Mouse (Mus musculus) urinary bladder, postnatal 25 days (tissue): Measurements from ENCODE around the gene Creb3l4.
"Not testable (repeated sequence)": the region's sequence is repeated elsewhere in the genome, so short reads cannot be mapped to it uniquely, and the experiment has no call there.

Experiments used
- DNase-seq: peaks from one replicate; pipeline ENCODE4 v3.0.0; 2022; ENCODE audit warnings: low spot score

Creb3l4 gene

DNA sequence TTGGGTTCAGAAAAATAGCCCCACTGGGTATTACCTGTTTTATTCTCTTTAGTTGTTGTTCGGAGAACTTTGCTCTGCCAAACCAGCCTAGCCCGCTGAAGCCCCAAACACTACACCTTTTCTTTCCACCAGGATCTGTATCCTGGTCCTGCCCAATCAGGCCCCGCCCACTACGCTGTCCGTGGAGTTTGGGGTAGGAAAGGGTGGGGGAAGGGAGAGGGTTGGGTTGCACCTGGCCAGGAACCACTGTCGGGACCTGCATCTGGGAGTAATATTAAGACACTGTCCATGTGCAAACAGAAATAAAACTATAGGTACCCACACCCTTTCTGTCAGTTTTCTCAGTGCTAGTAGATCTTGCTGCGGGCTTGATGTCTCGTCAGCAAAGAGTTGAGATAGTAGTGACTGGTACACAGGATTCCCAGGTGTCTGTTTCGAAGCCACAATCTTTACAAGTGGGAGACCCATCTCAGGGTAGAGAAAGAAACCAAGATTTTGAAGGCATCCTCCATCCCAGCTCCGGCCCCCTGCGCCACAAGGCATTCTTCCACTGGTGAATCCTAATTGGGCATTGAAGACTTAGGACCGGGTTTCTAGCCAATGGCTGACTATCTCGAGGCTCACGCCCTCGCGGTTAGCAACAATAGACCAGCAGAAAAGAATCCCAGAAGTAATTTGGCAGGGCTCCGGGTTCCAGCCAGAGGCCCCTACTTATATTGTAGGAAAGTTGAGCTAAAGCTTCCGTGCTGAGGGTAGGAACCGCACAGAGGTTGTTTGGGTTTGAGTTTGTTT, at the start of gene Creb3l4:
Gene Creb3l4 (minus strand): TSS at position 529 of the 792 bp plus-strand sequence.
- DNase-seq, result no peak

DNA sequence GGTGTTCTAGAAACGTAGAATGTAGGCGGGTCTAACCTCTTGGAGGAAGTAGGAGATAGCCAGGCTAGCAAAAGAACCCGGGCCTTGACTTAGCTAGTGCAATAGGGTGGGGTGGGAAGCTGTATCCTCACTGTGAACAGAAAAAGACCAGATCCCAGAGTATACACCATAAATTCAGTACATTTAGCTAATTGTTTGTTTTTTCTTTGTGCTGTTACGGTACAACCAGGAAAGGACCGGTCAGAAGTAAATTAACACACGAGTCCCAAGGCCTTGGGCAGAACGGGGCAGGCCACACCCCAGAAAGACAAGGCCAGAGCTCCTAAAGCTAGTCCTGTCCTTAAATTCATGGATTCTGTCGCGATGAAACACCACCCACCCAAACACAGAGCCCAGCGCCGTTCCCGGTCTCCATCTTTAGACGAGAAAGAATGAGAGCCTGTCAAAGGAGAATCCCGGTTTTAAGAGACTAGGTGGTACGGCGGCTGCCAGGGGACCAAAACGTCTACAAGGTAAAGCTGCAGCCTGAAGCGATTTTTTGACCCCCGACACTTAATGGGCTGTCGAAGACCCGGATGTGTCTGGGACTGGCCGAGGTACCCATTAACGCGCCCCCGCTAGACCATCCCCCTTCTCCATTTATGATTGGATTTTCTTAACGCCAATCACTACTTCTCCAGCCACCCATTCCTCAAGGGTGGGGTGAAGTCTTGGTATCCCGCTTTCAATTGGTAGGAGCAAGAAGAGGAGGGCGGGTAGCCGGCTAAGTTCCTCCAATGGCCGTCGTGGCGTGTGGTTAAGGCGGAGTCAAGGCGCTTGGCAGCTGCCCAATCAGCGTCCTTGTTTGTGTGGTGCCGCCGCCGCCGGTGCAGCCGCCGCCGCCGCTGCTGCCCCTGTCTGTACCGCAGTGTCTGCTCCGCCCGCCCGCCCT, 49.3 kb upstream of the Creb3l4 start, which contains the start of gene Gatad2b:
Gene Gatad2b (plus strand): TSS at position 834 of the 931 bp plus-strand sequence.
- DNase-seq, result peak; percentile 93

GRCm38 (mm10) chr3:90291982-90292344, 48.7 kb upstream of the Creb3l4 start:
- no peak for DNase-seq

DNA sequence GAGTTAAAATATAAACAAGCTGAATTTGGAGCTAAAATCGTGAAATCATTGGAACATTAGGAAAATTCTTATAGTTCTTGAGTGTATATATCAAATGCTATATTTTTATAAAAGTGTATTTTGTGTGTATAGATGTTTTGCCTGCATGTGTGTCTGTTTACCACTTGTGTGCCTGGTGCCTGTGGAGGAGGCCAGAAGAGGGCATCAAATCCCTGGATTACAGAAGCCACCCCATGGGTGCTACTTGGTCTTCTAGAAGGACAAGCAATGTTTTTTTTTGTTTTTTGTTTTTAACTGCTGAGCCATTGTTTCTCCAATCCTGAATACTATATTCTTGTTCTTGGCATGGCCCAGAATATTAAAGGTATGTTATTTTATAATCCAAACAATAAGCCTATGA, 47.3 kb upstream of the Creb3l4 start:
- no peak for DNase-seq

DNA sequence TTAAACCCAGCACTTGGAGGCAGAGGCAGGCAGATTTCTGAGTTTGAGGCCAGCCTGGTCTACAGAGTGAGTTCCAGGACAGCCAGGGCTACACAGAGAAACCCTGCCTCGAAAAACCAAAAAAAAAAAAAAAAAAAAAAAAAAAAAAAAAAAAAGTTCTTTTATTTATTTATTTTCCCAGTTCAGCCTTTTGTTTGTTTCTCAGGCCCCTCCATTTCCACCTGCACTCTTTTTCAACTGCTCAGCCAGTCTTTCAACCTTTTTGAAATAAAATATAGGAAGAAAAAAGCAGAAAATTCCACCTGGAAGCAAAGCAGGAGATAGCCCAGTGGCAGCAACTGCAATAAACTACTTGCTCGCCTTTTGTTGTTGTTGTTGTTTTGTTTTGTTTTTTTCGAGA, 46.1 kb upstream of the Creb3l4 start:
- not testable (repeated sequence) for DNase-seq

GRCm38 (mm10) chr3:90284150-90284549, 40.8 kb upstream of the Creb3l4 start:
- no peak for DNase-seq

- DNase-seq, result no peak
Observed at GRCm38 (mm10) chr3:90280708-90281107, 37.4 kb upstream of the Creb3l4 start.

- DNase-seq, result no peak
Observed at GRCm38 (mm10) chr3:90279743-90280142, 36.4 kb upstream of the Creb3l4 start.

DNA sequence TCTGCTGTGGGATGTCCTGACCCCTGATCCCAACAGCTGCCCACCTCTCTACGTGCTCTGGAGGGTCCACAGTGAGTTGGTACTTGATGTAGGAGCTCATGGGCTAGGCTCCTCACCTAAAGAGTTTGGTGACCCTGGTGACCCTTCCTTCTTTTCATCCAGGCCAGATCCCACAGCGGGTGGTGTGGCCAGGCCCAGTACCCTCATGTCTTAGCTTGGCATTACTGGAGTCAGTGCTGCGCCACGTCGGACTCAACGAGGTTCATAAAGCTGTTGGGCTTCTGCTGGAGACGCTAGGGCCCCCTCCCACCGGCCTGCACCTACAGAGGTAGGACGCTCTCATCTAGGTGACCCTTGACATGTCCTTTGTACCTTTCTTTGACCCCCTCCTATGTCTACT, 35.9 kb upstream of the Creb3l4 start:
- DNase-seq, result no peak

DNA sequence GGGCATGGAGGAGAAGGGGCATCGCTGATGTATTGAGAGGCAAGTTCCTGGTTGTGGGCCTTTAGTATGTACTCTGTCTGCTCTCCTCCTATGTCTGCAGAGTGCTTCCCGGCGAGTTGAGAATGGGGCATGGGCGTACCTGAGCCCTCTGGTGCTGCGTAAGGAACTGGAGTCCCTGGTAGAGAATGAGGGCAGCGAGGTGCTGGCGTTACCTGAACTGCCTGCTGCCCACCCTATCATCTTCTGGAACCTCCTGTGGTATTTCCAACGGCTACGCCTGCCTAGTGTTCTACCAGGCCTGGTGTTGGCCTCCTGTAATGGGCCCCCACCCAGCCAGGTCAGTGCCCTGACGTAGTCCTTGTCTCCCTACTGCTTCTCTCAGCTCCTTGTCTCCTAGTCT, 34.9 kb upstream of the Creb3l4 start:
- DNase-seq, result no peak

DNA sequence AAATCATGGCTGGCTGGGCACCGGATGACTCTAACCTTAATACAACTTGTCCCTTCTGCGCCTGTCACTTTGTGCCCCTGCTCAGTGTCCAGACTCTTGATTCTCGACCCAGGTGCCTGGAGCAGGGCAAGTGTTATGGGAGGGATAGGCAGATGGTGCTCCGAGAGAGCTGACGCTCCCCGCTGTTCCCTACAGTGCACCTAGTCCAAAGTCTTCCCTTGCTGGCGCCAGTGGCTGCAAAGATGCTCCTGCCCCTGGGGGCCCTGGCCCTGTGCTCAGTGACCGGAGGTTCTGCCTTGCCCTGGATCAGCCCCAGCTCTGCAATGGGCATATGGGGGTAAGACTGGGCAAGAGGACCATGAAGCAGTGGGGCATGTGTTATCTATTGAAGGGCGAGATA, 34.5 kb upstream of the Creb3l4 start:
- no peak for DNase-seq

DNA sequence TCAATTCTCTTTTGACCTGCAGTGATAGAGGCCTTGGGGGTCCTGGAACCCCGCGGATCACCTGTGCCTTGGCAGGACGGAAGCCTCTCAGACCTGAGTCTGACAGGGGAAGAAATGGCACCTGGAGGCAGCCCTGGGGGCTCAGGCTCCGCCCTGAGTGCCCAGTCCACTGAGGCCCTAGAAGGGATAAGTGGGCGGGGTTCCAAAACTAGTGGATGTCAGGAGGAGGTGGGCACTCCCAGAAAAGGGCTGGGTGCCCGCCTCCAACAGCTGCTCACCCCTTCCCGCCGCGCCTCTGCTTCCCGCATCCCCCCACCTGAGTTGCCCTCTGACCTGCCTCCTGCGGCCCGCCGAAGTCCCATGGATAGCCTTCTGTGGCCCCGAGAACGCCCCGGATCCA, 33.5 kb upstream of the Creb3l4 start:
- no peak for DNase-seq

DNA sequence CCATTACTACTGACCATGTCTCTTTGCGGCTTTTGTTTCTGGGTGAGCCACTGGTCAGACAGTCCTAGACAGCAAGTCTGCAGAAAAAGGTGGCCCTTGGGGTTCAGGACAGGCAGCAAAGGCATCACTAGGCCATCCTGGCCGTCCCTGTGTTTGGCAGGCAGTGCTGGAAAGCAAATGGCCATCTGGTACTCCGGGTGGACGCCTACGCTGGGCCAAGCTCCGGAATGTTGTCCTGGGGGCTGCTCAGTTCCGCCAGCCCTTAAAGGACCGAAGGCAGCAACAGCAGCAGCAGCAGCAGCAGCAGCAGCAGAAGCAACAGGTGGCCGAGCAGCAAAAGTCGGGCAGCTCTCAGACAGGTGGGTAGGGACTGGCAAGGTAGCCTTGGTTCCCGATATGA, 32.0 kb upstream of the Creb3l4 start:
- DNase-seq, result no peak

DNA sequence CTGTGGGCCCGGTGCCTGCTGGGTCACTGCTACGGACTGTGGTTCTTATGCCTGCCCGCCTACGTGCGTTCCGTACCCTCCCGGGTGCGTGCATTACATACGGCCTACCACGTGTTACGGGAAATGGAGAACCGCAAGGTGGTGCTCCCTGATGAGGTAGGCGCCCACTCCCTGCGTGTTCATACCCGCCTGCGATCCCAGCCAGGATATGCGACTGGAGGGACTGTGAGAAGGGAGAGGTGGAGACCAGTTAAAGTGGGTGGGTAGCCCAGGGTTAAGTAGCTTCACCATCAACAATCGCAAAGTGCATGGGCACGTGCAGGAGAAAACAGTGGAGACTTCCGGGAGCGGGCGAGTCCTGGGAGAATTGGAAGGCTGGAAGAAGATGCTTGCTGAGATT, 30.5 kb upstream of the Creb3l4 start:
- DNase-seq, result no peak

GRCm38 (mm10) chr3:90272170-90272569, 28.9 kb upstream of the Creb3l4 start:
- no peak for DNase-seq

DNA sequence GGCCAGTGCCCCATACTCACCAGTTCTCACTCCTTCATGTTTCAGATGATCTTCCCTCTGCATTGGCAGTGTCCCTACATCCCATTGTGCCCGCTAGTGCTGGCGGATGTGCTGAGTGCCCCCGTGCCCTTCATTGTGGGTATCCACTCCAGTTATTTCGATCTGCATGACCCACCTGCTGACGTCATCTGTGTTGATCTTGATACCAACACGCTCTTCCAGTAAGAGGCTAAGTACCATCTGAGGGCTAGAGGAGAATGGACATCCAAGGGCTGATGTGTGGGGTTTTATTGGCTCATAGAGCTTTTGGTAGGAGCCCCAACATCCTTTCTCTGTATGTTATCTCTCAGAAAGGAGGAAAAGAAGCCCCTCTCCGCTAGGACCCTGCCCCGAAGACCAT, 27.5 kb upstream of the Creb3l4 start:
- no peak for DNase-seq

- no peak for DNase-seq
Observed at GRCm38 (mm10) chr3:90268971-90269370, 25.7 kb upstream of the Creb3l4 start.

GRCm38 (mm10) chr3:90268190-90268589, 24.9 kb upstream of the Creb3l4 start:
- no peak for DNase-seq

DNA sequence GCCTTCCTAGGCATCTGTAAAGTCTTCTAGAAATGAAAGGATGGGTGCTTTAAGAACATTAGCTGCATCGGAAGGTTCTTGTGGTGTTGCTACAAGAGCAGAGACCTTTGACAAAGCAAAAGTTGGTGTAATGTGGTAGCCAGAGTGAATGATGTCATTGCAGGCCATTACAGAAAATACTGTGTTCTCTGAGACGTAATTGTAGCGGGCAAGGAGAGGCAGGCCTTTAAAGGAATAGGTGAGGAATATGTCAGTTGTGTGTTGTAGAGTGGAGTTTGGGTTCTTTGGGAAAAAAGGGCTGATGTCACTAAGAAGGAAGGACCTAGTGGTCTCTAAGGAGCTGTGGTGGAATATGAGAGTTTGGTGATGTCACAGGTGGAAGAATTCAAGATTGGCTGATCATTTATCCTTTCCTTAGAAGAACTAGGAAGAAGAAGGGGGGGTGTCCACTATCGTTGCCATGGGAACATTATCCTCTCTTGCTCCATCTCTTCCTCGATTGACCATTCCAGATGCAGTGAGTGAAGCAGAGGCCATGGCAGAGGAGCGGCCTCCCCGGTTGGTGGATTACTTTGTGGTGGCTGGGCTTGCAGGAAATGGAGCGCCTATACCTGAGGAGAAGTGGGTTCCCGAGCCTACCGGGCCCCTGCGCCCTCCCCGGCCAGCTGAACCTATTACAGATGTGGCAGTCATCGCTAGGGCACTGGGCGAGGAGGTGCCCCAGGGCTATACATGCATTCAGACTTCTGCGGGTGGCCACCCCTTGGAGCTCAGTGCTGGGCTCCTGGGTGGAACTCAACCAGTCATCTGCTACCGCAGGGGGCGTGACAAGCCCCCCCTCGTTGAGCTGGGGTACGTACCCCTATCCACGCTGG, 23.8 kb upstream of the Creb3l4 start:
- DNase-seq, result no peak

GRCm38 (mm10) chr3:90265932-90266741, 22.8 kb upstream of the Creb3l4 start:
- DNase-seq, result no peak
